Mouse (Mus musculus): ENCODE measurements around the gene 4930435E12Rik. TPM values are rescaled to one million over a fixed set of nuclear protein-coding genes. Genes with fewer than 3 reads are reported as not detected.

Gene 4930435E12Rik
- total and polyA plus RNA-seq, 2 experiments from 2014 or later, result not detected

DNA sequence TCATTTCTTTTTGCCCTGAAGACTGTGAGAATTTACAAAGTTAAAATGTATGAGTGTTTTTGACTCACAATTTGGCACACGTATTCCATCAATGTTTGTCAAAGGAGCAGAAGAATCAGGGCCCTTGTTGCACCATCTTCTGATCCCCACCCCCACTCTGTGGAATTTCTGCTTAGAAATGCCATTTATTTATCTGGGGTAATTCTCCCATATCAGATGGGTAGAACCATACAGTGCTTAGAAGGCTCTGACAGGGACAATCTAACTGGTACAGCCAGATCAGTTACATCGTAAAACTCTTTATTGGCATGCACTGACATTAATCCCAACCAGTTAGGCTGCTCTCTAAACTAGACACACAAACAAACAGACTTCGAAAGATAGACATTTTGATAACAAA is 38.6 kb downstream of the 4930435E12Rik start:
- no peak for ATAC-seq (ENCODE audit: insufficient read depth, low read depth)
- no peak overlapping the region for H3K4me2 ChIP-seq (ENCODE audit: low read depth, low read length)
- H3K4me1 ChIP-seq (ENCODE audit: control insufficient read depth, insufficient read depth), result 0 out of 2 replicates have a peak, but pooled peaks cover 3% of the 10 kb centered on the region
- no peaks in the 10 kb centered on the region for H3K36me3 ChIP-seq (replicated peaks; ENCODE audit: control insufficient read depth, insufficient read depth, low read length)
- no peak overlapping the region for H3K27ac ChIP-seq (ENCODE audit: low read depth)
- H3K9ac ChIP-seq (replicated peaks; ENCODE audit: low read depth, low read length), result no peak overlapping the region
- no peaks in the 10 kb centered on the region for H3K9me3 ChIP-seq (replicated peaks; ENCODE audit: control insufficient read depth, low read length)
- 82% methylated on average over 3 of the region's 3 CpGs for WGBS
- TF ChIP-seq CTCF (IDR thresholded peaks at IDR 0.05; ENCODE audit: low read depth), result no peak
- TF ChIP-seq EP300 (IDR thresholded peaks at IDR 0.05; ENCODE audit: low read depth), result no peak
- no peak overlapping the region for H3K4me3 ChIP-seq (ENCODE audit: low read depth, low read length)
- no peaks in the 10 kb centered on the region for H3K27me3 ChIP-seq (ENCODE audit: control insufficient read depth, insufficient read depth, low read length)
- DNase-seq (ENCODE audit: low spot score), result no peak

GRCm38 (mm10) chr16:38789016-38789415 is 39.5 kb downstream of the 4930435E12Rik start:
- WGBS, result 74% methylated on average over 2 of the region's 2 CpGs
- 0 out of 2 replicates have a peak, but pooled peaks cover 3% of the 10 kb centered on the region for H3K4me1 ChIP-seq (ENCODE audit: control insufficient read depth, insufficient read depth)
- H3K9me3 ChIP-seq (replicated peaks; ENCODE audit: control insufficient read depth, low read length), result no peaks in the 10 kb centered on the region
- no peak overlapping the region for H3K4me2 ChIP-seq (ENCODE audit: low read depth, low read length)
- H3K9ac ChIP-seq (replicated peaks; ENCODE audit: low read depth, low read length), result no peak overlapping the region
- TF ChIP-seq CTCF (IDR thresholded peaks at IDR 0.05; ENCODE audit: low read depth), result no peak
- no peak for TF ChIP-seq EP300 (IDR thresholded peaks at IDR 0.05; ENCODE audit: low read depth)
- no peak overlapping the region for H3K27ac ChIP-seq (ENCODE audit: low read depth)
- no peaks in the 10 kb centered on the region for H3K27me3 ChIP-seq (ENCODE audit: control insufficient read depth, insufficient read depth, low read length)
- H3K4me3 ChIP-seq (ENCODE audit: low read depth, low read length), result no peak overlapping the region
- ATAC-seq (ENCODE audit: insufficient read depth, low read depth), result no peak
- no peaks in the 10 kb centered on the region for H3K36me3 ChIP-seq (replicated peaks; ENCODE audit: control insufficient read depth, insufficient read depth, low read length)
- no peak for DNase-seq (ENCODE audit: low spot score)

DNA sequence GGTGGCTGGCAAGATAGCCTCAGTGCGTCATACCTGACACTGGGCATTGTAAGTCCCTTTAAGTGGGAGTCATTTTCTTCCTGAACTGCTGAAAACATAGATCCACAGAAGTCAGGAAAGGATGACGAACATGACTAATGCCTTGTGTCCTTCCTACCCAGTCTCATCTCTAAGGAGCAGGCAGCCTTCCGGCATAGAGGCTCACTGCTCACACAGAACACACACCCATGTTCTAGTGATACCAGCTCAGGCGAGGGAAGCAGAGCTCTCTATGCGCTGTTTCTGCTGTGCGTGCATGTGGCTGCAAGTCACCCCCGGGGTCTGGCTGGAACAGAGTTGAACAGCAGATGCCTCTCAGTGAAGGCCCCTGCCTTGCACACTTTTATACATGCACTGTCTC is 43.2 kb downstream of the 4930435E12Rik start:
- H3K9me3 ChIP-seq (replicated peaks; ENCODE audit: control insufficient read depth, low read length), result no peaks in the 10 kb centered on the region
- ATAC-seq (ENCODE audit: insufficient read depth, low read depth), result no peak
- TF ChIP-seq CTCF (IDR thresholded peaks at IDR 0.05; ENCODE audit: low read depth), result no peak
- no peak for TF ChIP-seq EP300 (IDR thresholded peaks at IDR 0.05; ENCODE audit: low read depth)
- no peak overlapping the region for H3K4me2 ChIP-seq (ENCODE audit: low read depth, low read length)
- H3K9ac ChIP-seq (replicated peaks; ENCODE audit: low read depth, low read length), result no peak overlapping the region
- DNase-seq (ENCODE audit: low spot score), result no peak
- no peak overlapping the region for H3K27ac ChIP-seq (ENCODE audit: low read depth)
- 52% methylated on average over 7 of the region's 7 CpGs for WGBS
- no peaks in the 10 kb centered on the region for H3K27me3 ChIP-seq (ENCODE audit: control insufficient read depth, insufficient read depth, low read length)
- H3K4me3 ChIP-seq (ENCODE audit: low read depth, low read length), result no peak overlapping the region
- H3K4me1 ChIP-seq (ENCODE audit: control insufficient read depth, insufficient read depth), result no peaks in the 10 kb centered on the region
- no peaks in the 10 kb centered on the region for H3K36me3 ChIP-seq (replicated peaks; ENCODE audit: control insufficient read depth, insufficient read depth, low read length)

- no peak for DNase-seq (ENCODE audit: low spot score)
- Histone ChIP-seq H3K9ac (replicated peaks; ENCODE audit: low read depth, low read length) (no peak overlapping the region), H3K4me1 (ENCODE audit: control insufficient read depth, insufficient read depth) (no peaks in the 10 kb centered on the region), H3K9me3 (replicated peaks; ENCODE audit: control insufficient read depth, low read length) (no peaks in the 10 kb centered on the region), H3K36me3 (replicated peaks; ENCODE audit: control insufficient read depth, insufficient read depth, low read length) (no peaks in the 10 kb centered on the region), H3K27me3 (ENCODE audit: control insufficient read depth, insufficient read depth, low read length) (no peaks in the 10 kb centered on the region), H3K4me2 (ENCODE audit: low read depth, low read length) (no peak overlapping the region), H3K4me3 (ENCODE audit: low read depth, low read length) (no peak overlapping the region), H3K27ac (ENCODE audit: low read depth) (no peak overlapping the region)
- TF ChIP-seq CTCF (IDR thresholded peaks at IDR 0.05; ENCODE audit: low read depth), result no peak
- no peak for TF ChIP-seq EP300 (IDR thresholded peaks at IDR 0.05; ENCODE audit: low read depth)
- ATAC-seq (ENCODE audit: insufficient read depth, low read depth), result no peak
- WGBS, result 47% methylated on average over 2 of the region's 2 CpGs
Observed at GRCm38 (mm10) chr16:38782524-38783067, 46.0 kb downstream of the 4930435E12Rik start.

DNA sequence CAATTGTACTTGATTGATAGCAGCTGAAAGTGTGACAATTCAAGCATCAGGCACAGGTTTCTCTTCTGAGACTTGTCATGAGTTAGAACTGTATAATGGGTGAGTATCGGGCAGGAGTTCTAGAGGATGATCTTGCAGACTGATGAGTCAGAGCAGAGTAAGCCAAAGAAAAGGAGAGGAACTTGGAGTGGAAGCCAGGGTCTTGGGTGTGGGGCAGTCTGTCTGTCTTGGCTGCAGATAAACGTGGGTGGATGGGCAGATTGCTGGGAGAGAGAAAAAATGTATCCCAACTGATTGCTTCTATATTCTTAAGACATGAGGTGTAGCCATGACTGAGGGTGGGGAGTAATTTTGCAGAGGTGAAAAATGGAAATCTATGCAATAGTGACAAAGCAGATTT is 46.6 kb downstream of the 4930435E12Rik start:
- H3K4me3 ChIP-seq (ENCODE audit: low read depth, low read length), result no peak overlapping the region
- DNase-seq (ENCODE audit: low spot score), result no peak
- WGBS, result 40% methylated on average over 2 of the region's 2 CpGs
- H3K9me3 ChIP-seq (replicated peaks; ENCODE audit: control insufficient read depth, low read length), result no peaks in the 10 kb centered on the region
- no peaks in the 10 kb centered on the region for H3K27me3 ChIP-seq (ENCODE audit: control insufficient read depth, insufficient read depth, low read length)
- ATAC-seq (ENCODE audit: insufficient read depth, low read depth), result no peak
- H3K9ac ChIP-seq (replicated peaks; ENCODE audit: low read depth, low read length), result no peak overlapping the region
- no peak for TF ChIP-seq EP300 (IDR thresholded peaks at IDR 0.05; ENCODE audit: low read depth)
- no peak for TF ChIP-seq CTCF (IDR thresholded peaks at IDR 0.05; ENCODE audit: low read depth)
- H3K4me2 ChIP-seq (ENCODE audit: low read depth, low read length), result no peak overlapping the region
- H3K4me1 ChIP-seq (ENCODE audit: control insufficient read depth, insufficient read depth), result no peaks in the 10 kb centered on the region
- H3K36me3 ChIP-seq (replicated peaks; ENCODE audit: control insufficient read depth, insufficient read depth, low read length), result no peaks in the 10 kb centered on the region
- no peak overlapping the region for H3K27ac ChIP-seq (ENCODE audit: low read depth)

- WGBS, result 94% methylated on average over 7 of the region's 7 CpGs
- Histone ChIP-seq H3K4me2 (ENCODE audit: low read depth, low read length) (no peak overlapping the region), H3K4me1 (ENCODE audit: control insufficient read depth, insufficient read depth) (no peaks in the 10 kb centered on the region), H3K9me3 (replicated peaks; ENCODE audit: control insufficient read depth, low read length) (no peaks in the 10 kb centered on the region), H3K27me3 (ENCODE audit: control insufficient read depth, insufficient read depth, low read length) (no peaks in the 10 kb centered on the region), H3K9ac (replicated peaks; ENCODE audit: low read depth, low read length) (no peak overlapping the region), H3K4me3 (ENCODE audit: low read depth, low read length) (no peak overlapping the region), H3K27ac (ENCODE audit: low read depth) (no peak overlapping the region), H3K36me3 (replicated peaks; ENCODE audit: control insufficient read depth, insufficient read depth, low read length) (no peaks in the 10 kb centered on the region)
- TF ChIP-seq CTCF (IDR thresholded peaks at IDR 0.05; ENCODE audit: low read depth) (no peak), EP300 (IDR thresholded peaks at IDR 0.05; ENCODE audit: low read depth) (no peak)
- no peak for ATAC-seq (ENCODE audit: insufficient read depth, low read depth)
- DNase-seq (ENCODE audit: low spot score), result no peak
Observed at GRCm38 (mm10) chr16:38780960-38781572, 47.5 kb downstream of the 4930435E12Rik start.
